In the genomic region with DNA sequence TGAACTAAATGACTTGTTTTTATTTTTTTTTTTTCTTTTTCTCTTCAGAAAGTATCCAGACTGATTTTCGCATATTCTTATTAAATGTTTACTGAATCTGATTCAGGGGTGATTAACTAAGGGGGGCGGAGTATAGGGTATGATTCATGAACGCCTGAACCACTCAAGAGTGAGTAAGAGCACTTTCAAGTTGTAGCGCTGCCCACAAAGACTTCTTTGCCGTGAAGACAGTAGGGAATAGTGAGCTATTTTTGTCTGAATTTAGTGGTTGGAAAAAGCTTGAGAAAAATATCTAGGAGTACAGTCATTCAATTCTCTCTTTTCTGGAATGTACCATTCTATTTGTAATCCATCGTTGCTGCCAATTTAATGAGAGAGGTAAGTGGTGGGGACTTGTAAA, we compare ENCODE assay signal across 37 mouse cellular contexts. TPM values are rescaled to one million over a fixed set of nuclear protein-coding genes. Genes with fewer than 3 reads are reported as not detected.
DNase-seq lines count a peak whose midpoint lies in the region; ATAC-seq and TF ChIP-seq lines count a peak whose summit lies in the region.
"Had no signal": no experiment of that assay in that cellular context is flagged by ENCODE, and none has a peak within 500 bp of the region (broad histone marks: within the 10 kb centered on the region; RNA-seq: fewer than 3 reads in every experiment).

No protein-coding gene starts in this region.

- DNase-seq in frontal cortex, postnatal 36 days (ENCODE audit: low spot score in 2 of 2): no peak
- peak; percentile 32 for DNase-seq in lung, postnatal 36 days
- DNase-seq in lung, postnatal 4 days: no peak
- no peak for DNase-seq in cerebellum, adult 11-12 months
- no peak for DNase-seq in right cerebral cortex, postnatal 25 days
- DNase-seq: adrenal gland, postnatal 10 days; cerebellum, adult 18-20 months; cerebellum, postnatal 10 days; gastrocnemius, postnatal 25 days; heart, adult 2 months; heart, postnatal 10 days; kidney, adult 18-20 months; kidney, postnatal 36 days; right cerebral cortex, adult 18-20 months; right cerebral cortex, postnatal 4 days; thymus, adult 2 months; thymus, postnatal 36 days had no signal

- no peak overlapping the region for H3K4me3 ChIP-seq in embryonic fibroblast, embryonic 13.5 days (ENCODE audit: insufficient read depth, low read length)
- no peak overlapping the region for H3K4me3 ChIP-seq in midbrain, embryonic 15.5 days
- H3K4me3 ChIP-seq: forebrain, embryonic 13.5 days; heart, adult 2 months; heart, embryonic 13.5 days; hindbrain, embryonic 15.5 days; layer of hippocampus, adult 2 months; left cerebral cortex, adult 2 months; limb, embryonic 13.5 days; neural tube, embryonic 12.5 days had no signal

- peaks cover 4% of the 10 kb centered on the region for H3K4me1 ChIP-seq in embryonic fibroblast, embryonic 13.5 days (ENCODE audit: control insufficient read depth, insufficient read depth, low read length)
- H3K4me1 ChIP-seq in midbrain, embryonic 15.5 days: no peaks in the 10 kb centered on the region
- H3K4me1 ChIP-seq: forebrain, embryonic 13.5 days; heart, embryonic 13.5 days; hindbrain, embryonic 15.5 days; limb, embryonic 13.5 days; neural tube, embryonic 12.5 days had no signal

- ATAC-seq in frontal cortex, adult (ENCODE audit: low TSS enrichment): peak; percentile 52; the same call in 1 of the 2 replicates
- no peak for ATAC-seq in midbrain, embryonic 15.5 days (replicated peaks)
- ATAC-seq: forebrain, embryonic 13.5 days; inflammation-experienced regulatory T-cells, adult 6 months; midbrain, embryonic 16.5 days had no signal

- TF ChIP-seq POLR2A in embryonic fibroblast, embryonic 13.5 days (IDR thresholded peaks at IDR 0.05; ENCODE audit: low read depth, low read length): no peak

- H3K4me2 ChIP-seq in midbrain, embryonic 15.5 days: no peak overlapping the region
- H3K4me2 ChIP-seq: forebrain, embryonic 13.5 days; heart, embryonic 13.5 days; hindbrain, embryonic 15.5 days; limb, embryonic 13.5 days; liver, embryonic 11.5 days; neural tube, embryonic 12.5 days had no signal

- no peak overlapping the region for H3K9ac ChIP-seq in midbrain, embryonic 15.5 days
- H3K9ac ChIP-seq: forebrain, embryonic 13.5 days; heart, embryonic 13.5 days; hindbrain, embryonic 15.5 days; limb, embryonic 13.5 days; neural tube, embryonic 12.5 days had no signal

- H3K27me3 ChIP-seq in midbrain, embryonic 15.5 days (replicated peaks): no peaks in the 10 kb centered on the region
- H3K27me3 ChIP-seq: forebrain, embryonic 13.5 days; heart, embryonic 13.5 days; hindbrain, embryonic 15.5 days; limb, embryonic 13.5 days; neural tube, embryonic 12.5 days had no signal

- H3K9me3 ChIP-seq in midbrain, embryonic 15.5 days: no peaks in the 10 kb centered on the region
- H3K9me3 ChIP-seq: forebrain, embryonic 13.5 days; heart, embryonic 13.5 days; hindbrain, embryonic 15.5 days; limb, embryonic 13.5 days; neural tube, embryonic 12.5 days had no signal

- TF ChIP-seq CTCF in embryonic fibroblast, embryonic 13.5 days (IDR thresholded peaks at IDR 0.05; ENCODE audit: borderline replicate concordance, insufficient read depth, low read length): no peak

- H3K36me3 ChIP-seq in midbrain, embryonic 15.5 days (replicated peaks): no peaks in the 10 kb centered on the region
- H3K36me3 ChIP-seq: heart, embryonic 13.5 days; hindbrain, embryonic 15.5 days; limb, embryonic 13.5 days; neural tube, embryonic 12.5 days had no signal

- 85% methylated on average over 6 of the region's 6 CpGs for WGBS in midbrain, embryonic 15.5 days

- H3K27ac ChIP-seq in embryonic fibroblast, embryonic 13.5 days (ENCODE audit: insufficient read depth, low read length): peak overlapping the region; percentile 98
- no peak overlapping the region for H3K27ac ChIP-seq in midbrain, embryonic 15.5 days
- H3K27ac ChIP-seq: forebrain, embryonic 13.5 days; heart, adult 2 months; heart, embryonic 13.5 days; hindbrain, embryonic 15.5 days; layer of hippocampus, adult 2 months; left cerebral cortex, adult 2 months; limb, embryonic 13.5 days; macrophage; neural tube, embryonic 12.5 days; stomach, postnatal 0 days had no signal

RNA-seq across cellular contexts. Expression of gene Krtap1-5, which starts 0.7 kb away (rescaled TPM):
- polyA plus RNA-seq in embryonic fibroblast, embryonic 13.5 days (2011; ENCODE audit: insufficient read length, low read depth, missing spikeins): not detected in 2 replicates
- polyA plus RNA-seq in midbrain, embryonic 15.5 days (2015; fragmentation: Nextera tagmentation; extraction: Ambion mirVana): not detected in 2 replicates
- polyA plus RNA-seq: cortical plate, adult 2 months; embryonic facial prominence, embryonic 14.5 days; forebrain, embryonic 13.5 days; heart, adult 2 months; heart, embryonic 13.5 days; hindbrain, embryonic 15.5 days; inflammation-experienced regulatory T-cells, adult 6 months; kidney, embryonic 16.5 days; limb, embryonic 13.5 days; liver, embryonic 11.5 days; liver, embryonic 16.5 days; macrophage; midbrain, embryonic 16.5 days; neural tube, embryonic 12.5 days; spleen, adult 2 months; stomach, postnatal 0 days; thymus, adult 2 months had no signal

RNA-seq across cellular contexts. Expression of gene Krtap1-4, which starts 1.9 kb away (rescaled TPM):
- not detected in 2 replicates for polyA plus RNA-seq in embryonic fibroblast, embryonic 13.5 days (2011; ENCODE audit: insufficient read length, low read depth, missing spikeins)
- not detected in 2 replicates for polyA plus RNA-seq in midbrain, embryonic 15.5 days (2015; fragmentation: Nextera tagmentation; extraction: Ambion mirVana)
- polyA plus RNA-seq: cortical plate, adult 2 months; embryonic facial prominence, embryonic 14.5 days; forebrain, embryonic 13.5 days; heart, adult 2 months; heart, embryonic 13.5 days; hindbrain, embryonic 15.5 days; inflammation-experienced regulatory T-cells, adult 6 months; kidney, embryonic 16.5 days; limb, embryonic 13.5 days; liver, embryonic 11.5 days; liver, embryonic 16.5 days; macrophage; midbrain, embryonic 16.5 days; neural tube, embryonic 12.5 days; spleen, adult 2 months; stomach, postnatal 0 days; thymus, adult 2 months had no signal

RNA-seq across cellular contexts. Expression of gene Krtap1-3, which starts 9.6 kb away (rescaled TPM):
- not detected in 2 replicates for polyA plus RNA-seq in embryonic fibroblast, embryonic 13.5 days (2011; ENCODE audit: insufficient read length, low read depth, missing spikeins)
- not detected in 2 replicates for polyA plus RNA-seq in midbrain, embryonic 15.5 days (2015; fragmentation: Nextera tagmentation; extraction: Ambion mirVana)
- polyA plus RNA-seq: cortical plate, adult 2 months; forebrain, embryonic 13.5 days; heart, adult 2 months; heart, embryonic 13.5 days; hindbrain, embryonic 15.5 days; inflammation-experienced regulatory T-cells, adult 6 months; kidney, embryonic 16.5 days; limb, embryonic 13.5 days; liver, embryonic 11.5 days; liver, embryonic 16.5 days; macrophage; midbrain, embryonic 16.5 days; neural tube, embryonic 12.5 days; spleen, adult 2 months; stomach, postnatal 0 days; thymus, adult 2 months had no signal

RNA-seq across cellular contexts. Expression of gene Krtap3-1, which starts 15.1 kb away (rescaled TPM):
- polyA plus RNA-seq in embryonic fibroblast, embryonic 13.5 days (2011; ENCODE audit: insufficient read length, low read depth, missing spikeins): not detected in 2 replicates
- not detected in 2 replicates for polyA plus RNA-seq in midbrain, embryonic 15.5 days (2015; fragmentation: Nextera tagmentation; extraction: Ambion mirVana)
- polyA plus RNA-seq: cortical plate, adult 2 months; forebrain, embryonic 13.5 days; heart, adult 2 months; heart, embryonic 13.5 days; hindbrain, embryonic 15.5 days; inflammation-experienced regulatory T-cells, adult 6 months; kidney, embryonic 16.5 days; limb, embryonic 13.5 days; liver, embryonic 11.5 days; liver, embryonic 16.5 days; macrophage; midbrain, embryonic 16.5 days; neural tube, embryonic 12.5 days; spleen, adult 2 months; stomach, postnatal 0 days had no signal

RNA-seq across cellular contexts. Expression of gene Krtap9-3, which starts 16.3 kb away (rescaled TPM):
- not detected in 2 replicates for polyA plus RNA-seq in embryonic fibroblast, embryonic 13.5 days (2011; ENCODE audit: insufficient read length, low read depth, missing spikeins)
- not detected in 2 replicates for polyA plus RNA-seq in midbrain, embryonic 15.5 days (2015; fragmentation: Nextera tagmentation; extraction: Ambion mirVana)
- polyA plus RNA-seq: cortical plate, adult 2 months; embryonic facial prominence, embryonic 14.5 days; forebrain, embryonic 13.5 days; heart, adult 2 months; heart, embryonic 13.5 days; hindbrain, embryonic 15.5 days; inflammation-experienced regulatory T-cells, adult 6 months; kidney, embryonic 16.5 days; limb, embryonic 13.5 days; liver, embryonic 11.5 days; liver, embryonic 16.5 days; macrophage; midbrain, embryonic 16.5 days; neural tube, embryonic 12.5 days; spleen, adult 2 months; stomach, postnatal 0 days; thymus, adult 2 months had no signal
